36 mouse cellular contexts compared by ENCODE assay signal in genomic region chr6:82376144-82376543, GRCm38 (mm10). TPM values are rescaled to one million over a fixed set of nuclear protein-coding genes. Genes with fewer than 3 reads are reported as not detected.
"Had no signal": no experiment of that assay in that cellular context is flagged by ENCODE, and none has a peak within 500 bp of the region (broad histone marks: within the 10 kb centered on the region; RNA-seq: fewer than 3 reads in every experiment).

No protein-coding gene starts in this region.

- H3K4me3 ChIP-seq: heart, embryonic 12.5 days; heart, embryonic 13.5 days; heart, embryonic 15.5 days; hindbrain, embryonic 10.5 days; hindbrain, embryonic 12.5 days; hindbrain, embryonic 13.5 days; hindbrain, embryonic 15.5 days; intestine, embryonic 15.5 days; kidney, embryonic 15.5 days; layer of hippocampus, adult 2 months; left cerebral cortex, adult 2 months had no signal

- DNase-seq: heart, postnatal 10 days; heart, postnatal 14 days; heart, postnatal 36 days; heart, postnatal 4 days; kidney, adult 11 months; kidney, adult 18-20 months; kidney, adult 2 months; kidney, adult 8-10 months; kidney, adult 9 months; kidney, postnatal 10 days; kidney, postnatal 14 days; kidney, postnatal 25 days; kidney, postnatal 36 days; kidney, postnatal 4 days; layer of hippocampus, adult 9-11 months; layer of hippocampus, postnatal 36 days had no signal

- H3K36me3 ChIP-seq: heart, embryonic 12.5 days; heart, embryonic 13.5 days; heart, embryonic 15.5 days; hindbrain, embryonic 10.5 days; hindbrain, embryonic 12.5 days; hindbrain, embryonic 13.5 days; hindbrain, embryonic 15.5 days; intestine, embryonic 15.5 days; kidney, embryonic 15.5 days had no signal

- H3K9ac ChIP-seq: heart, embryonic 12.5 days; heart, embryonic 13.5 days; heart, embryonic 15.5 days; hindbrain, embryonic 12.5 days; hindbrain, embryonic 13.5 days; hindbrain, embryonic 14.5 days; hindbrain, embryonic 15.5 days; intestine, embryonic 15.5 days; kidney, embryonic 15.5 days had no signal

- H3K27me3 ChIP-seq: heart, embryonic 12.5 days; heart, embryonic 13.5 days; heart, embryonic 15.5 days; hindbrain, embryonic 12.5 days; hindbrain, embryonic 13.5 days; hindbrain, embryonic 15.5 days; intestine, embryonic 15.5 days; kidney, embryonic 15.5 days had no signal

- H3K4me1 ChIP-seq: heart, embryonic 12.5 days; heart, embryonic 13.5 days; heart, embryonic 15.5 days; hindbrain, embryonic 10.5 days; hindbrain, embryonic 12.5 days; hindbrain, embryonic 13.5 days; hindbrain, embryonic 15.5 days; intestine, embryonic 15.5 days; kidney, embryonic 15.5 days had no signal

- H3K9me3 ChIP-seq: heart, embryonic 13.5 days; heart, embryonic 15.5 days; hindbrain, embryonic 10.5 days; hindbrain, embryonic 12.5 days; hindbrain, embryonic 13.5 days; hindbrain, embryonic 15.5 days; intestine, embryonic 15.5 days; kidney, embryonic 15.5 days had no signal

- H3K4me2 ChIP-seq: heart, embryonic 12.5 days; heart, embryonic 13.5 days; heart, embryonic 15.5 days; hindbrain, embryonic 12.5 days; hindbrain, embryonic 13.5 days; hindbrain, embryonic 14.5 days; hindbrain, embryonic 15.5 days; intestine, embryonic 15.5 days; kidney, embryonic 15.5 days had no signal

- ATAC-seq: hindbrain, embryonic 16.5 days; hindbrain, postnatal 0 days; inflammation-experienced regulatory T-cells, adult 6 months; intestine, embryonic 15.5 days; intestine, embryonic 16.5 days; intestine, postnatal 0 days had no signal

- H3K27ac ChIP-seq: heart, embryonic 13.5 days; heart, embryonic 15.5 days; hindbrain, embryonic 10.5 days; hindbrain, embryonic 12.5 days; hindbrain, embryonic 13.5 days; hindbrain, embryonic 14.5 days; hindbrain, embryonic 15.5 days; hindbrain, postnatal 0 days; intestine, embryonic 15.5 days; kidney, embryonic 15.5 days; kidney, postnatal 0 days; layer of hippocampus, adult 2 months; left cerebral cortex, adult 2 months had no signal

RNA-seq across cellular contexts. Expression of gene Tacr1, which starts 26.0 kb away (rescaled TPM):
- total RNA-seq: heart, postnatal 10 days; heart, postnatal 14 days; heart, postnatal 36 days; hematopoietic stem cell, adult 5-6 weeks had no signal
- polyA plus RNA-seq: heart, postnatal 0 days; inflammation-experienced regulatory T-cells, adult 6 months had no signal
